Mouse (Mus musculus): ENCODE results near the gene Rpl41. TPM values are rescaled to one million over a fixed set of nuclear protein-coding genes. Genes with fewer than 3 reads are reported as not detected.
"Not testable (repeated sequence)": the region's sequence is repeated elsewhere in the genome, so short reads cannot be mapped to it uniquely, and the experiment has no call there.

Gene Rpl41
- polyA plus RNA-seq, 1 experiment from 2014 or later: 2,991 TPM

DNA sequence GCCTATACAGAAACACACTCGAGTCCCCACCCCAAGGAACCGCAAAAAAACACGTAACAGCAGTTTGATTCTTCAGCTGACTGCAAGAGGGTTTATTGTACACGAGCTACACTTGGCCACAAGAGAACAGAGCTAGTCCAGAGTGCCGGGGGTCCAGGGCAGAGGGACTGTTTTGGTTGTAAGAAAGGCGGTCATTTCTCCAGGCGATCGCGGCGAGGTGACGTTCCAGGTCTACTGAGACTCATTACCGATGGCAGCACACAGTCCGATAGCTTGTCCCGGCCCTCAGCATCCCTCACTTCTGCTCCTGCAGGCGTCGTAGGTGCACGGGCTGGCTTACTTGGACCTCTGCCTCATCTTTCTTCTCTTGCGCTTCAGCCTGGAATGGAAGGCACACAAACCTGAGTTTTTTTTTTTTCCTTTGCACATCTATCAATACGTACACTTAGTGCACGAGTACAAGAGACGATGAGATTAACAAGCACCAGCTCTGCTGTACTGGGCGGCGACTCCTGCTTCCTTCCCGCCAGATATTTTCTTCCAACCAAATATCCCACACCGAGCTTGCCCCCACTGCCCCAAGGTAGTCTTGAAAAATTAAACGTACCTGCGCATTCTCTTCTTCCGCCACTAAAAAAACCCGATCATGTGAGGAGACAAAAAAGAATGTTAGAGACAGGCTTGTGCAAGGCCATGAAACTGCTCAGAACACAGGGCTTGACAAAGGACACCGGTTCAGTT is 884 bp downstream of the Rpl41 start:
- peak overlapping the region; percentile 84 for H3K4me2 ChIP-seq
- H3K36me3 ChIP-seq (ENCODE audit: control insufficient read depth, insufficient read depth, low read length): peaks cover 19% of the 10 kb centered on the region
- not testable (repeated sequence) for H3K4me1 ChIP-seq (ENCODE audit: control insufficient read depth, insufficient read depth, low read length); H3K27me3 ChIP-seq (ENCODE audit: control insufficient read depth, insufficient read depth, low read length); ATAC-seq (ENCODE audit: low FRiP score); H3K9me3 ChIP-seq (ENCODE audit: control insufficient read depth, low read length)
- H3K4me3 ChIP-seq (ENCODE audit: low read depth, low read length): peak overlapping the region; percentile 76
- peak; percentile 86 for DNase-seq (ENCODE audit: low spot score, missing footprints)
- under 1% methylated on average over 21 of the region's 30 CpGs for WGBS
- H3K27ac ChIP-seq (ENCODE audit: low read depth, low read length): peak overlapping the region; percentile 91
- peak overlapping the region; percentile 97 for H3K9ac ChIP-seq (ENCODE audit: low read length)

DNA sequence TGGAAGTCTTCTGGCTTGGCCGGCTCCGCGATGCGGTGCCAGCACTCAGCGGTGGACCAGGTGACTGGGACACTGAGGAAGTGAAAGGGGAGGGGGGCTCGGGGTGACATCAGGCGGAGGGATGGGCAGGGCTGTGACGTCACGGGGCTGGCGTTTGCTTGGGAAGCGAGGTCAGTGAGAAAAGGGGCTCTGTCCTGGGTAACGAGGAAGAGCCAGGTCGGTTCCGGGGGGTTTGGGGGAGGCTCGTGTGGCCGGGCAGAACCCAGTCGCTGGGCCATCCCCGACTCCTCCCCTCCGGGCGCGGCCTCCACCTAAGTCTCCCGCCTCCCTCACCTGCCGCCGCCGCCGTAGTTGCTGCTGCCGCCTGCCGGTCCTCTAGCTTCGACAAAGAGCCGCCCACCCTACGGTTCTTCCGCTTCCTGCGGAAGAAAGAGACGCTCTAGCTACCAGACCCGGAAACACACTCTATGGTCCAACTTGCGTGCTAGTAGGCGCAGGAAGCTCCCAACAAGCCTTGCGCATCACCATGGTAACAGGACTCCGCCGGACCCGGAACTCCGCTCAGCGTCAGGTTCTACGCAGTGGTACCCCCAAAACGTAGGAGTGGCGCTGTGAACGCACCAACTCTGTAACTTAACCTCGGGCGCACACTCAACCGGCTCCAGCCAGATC is 1.6 kb downstream of the Rpl41 start, which contains the start of gene Zc3h10:
Gene Zc3h10 (minus strand): TSS at position 414 of the 672 bp plus-strand sequence.
- peak; percentile 89 for ATAC-seq (ENCODE audit: low FRiP score)
- WGBS: under 1% methylated on average over 50 of the region's 50 CpGs

DNA sequence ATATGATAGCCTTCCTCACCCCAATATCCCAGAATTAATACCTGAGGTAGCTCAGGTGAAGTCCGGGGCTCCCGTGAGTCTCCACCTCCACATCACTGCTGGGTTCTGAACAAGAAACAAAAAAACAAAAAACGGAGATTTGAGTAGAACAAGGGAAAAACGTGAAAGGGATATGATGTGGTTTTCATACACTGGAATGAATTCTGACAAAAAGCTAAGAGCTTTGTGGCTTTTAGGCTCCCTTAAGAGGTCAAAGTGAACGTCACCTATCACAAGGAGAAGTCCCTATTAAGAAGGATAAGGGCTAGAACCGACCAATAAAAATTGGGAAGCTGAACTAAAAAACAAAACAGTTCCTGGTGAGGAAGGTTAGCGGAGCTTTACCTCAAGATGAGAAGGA is 2.3 kb downstream of the Rpl41 start:
- Histone ChIP-seq H3K27me3 (ENCODE audit: control insufficient read depth, insufficient read depth, low read length) (no peaks in the 10 kb centered on the region), H3K9me3 (ENCODE audit: control insufficient read depth, low read length) (no peaks in the 10 kb centered on the region), H3K9ac (ENCODE audit: low read length) (peak overlapping the region; percentile 77), H3K4me3 (ENCODE audit: low read depth, low read length) (peak overlapping the region; percentile 76), H3K36me3 (ENCODE audit: control insufficient read depth, insufficient read depth, low read length) (peaks cover 23% of the 10 kb centered on the region), H3K4me1 (ENCODE audit: control insufficient read depth, insufficient read depth, low read length) (peaks cover 9% of the 10 kb centered on the region), H3K4me2 (peak overlapping the region; percentile 84), H3K27ac (ENCODE audit: low read depth, low read length) (peak overlapping the region; percentile 89)
- peak; percentile 89 for DNase-seq (ENCODE audit: low spot score, missing footprints)
- no peak for ATAC-seq (ENCODE audit: low FRiP score)
- 23% methylated on average over 7 of the region's 7 CpGs for WGBS

More for the DNA sequence above, 1.6 kb downstream of the Rpl41 start, which contains the start of gene Zc3h10:
- Histone ChIP-seq H3K9me3 (ENCODE audit: control insufficient read depth, low read length) (no peaks in the 10 kb centered on the region), H3K4me1 (ENCODE audit: control insufficient read depth, insufficient read depth, low read length) (peaks cover 9% of the 10 kb centered on the region), H3K27me3 (ENCODE audit: control insufficient read depth, insufficient read depth, low read length) (no peaks in the 10 kb centered on the region), H3K27ac (ENCODE audit: low read depth, low read length) (peak within 1 kb of the TSS; percentile 91), H3K9ac (ENCODE audit: low read length) (peak within 1 kb of the TSS; percentile 97), H3K4me2 (peak within 1 kb of the TSS; percentile 84), H3K36me3 (ENCODE audit: control insufficient read depth, insufficient read depth, low read length) (peaks cover 19% of the 10 kb centered on the region), H3K4me3 (ENCODE audit: low read depth, low read length) (peak within 1 kb of the TSS; percentile 76)
- peak; percentile 99 for DNase-seq (ENCODE audit: low spot score, missing footprints)

DNA sequence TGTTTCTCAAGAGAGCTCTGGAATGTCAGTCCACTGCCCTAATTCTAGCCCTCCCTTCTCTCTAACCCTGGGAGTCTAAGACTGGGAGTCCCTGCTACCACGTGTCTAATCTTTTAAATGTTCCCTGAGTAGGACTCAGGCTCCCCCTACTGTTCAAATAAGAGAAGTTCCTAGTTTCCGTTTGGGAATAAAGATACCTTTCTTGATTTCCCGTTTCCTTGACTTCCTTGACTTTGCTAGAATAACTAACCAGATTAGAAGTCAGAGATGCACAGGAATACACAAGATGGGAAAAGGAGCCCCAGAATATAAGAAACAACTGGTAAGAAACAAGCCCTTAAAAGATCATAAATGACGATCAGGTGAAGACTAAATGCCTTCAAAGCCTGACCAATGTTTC is 2.7 kb downstream of the Rpl41 start:
- DNase-seq (ENCODE audit: low spot score, missing footprints) (peak; percentile 89), ATAC-seq (ENCODE audit: low FRiP score) (no peak)
- Histone ChIP-seq H3K9ac (ENCODE audit: low read length) (peak overlapping the region; percentile 77), H3K36me3 (ENCODE audit: control insufficient read depth, insufficient read depth, low read length) (peaks cover 23% of the 10 kb centered on the region), H3K9me3 (ENCODE audit: control insufficient read depth, low read length) (no peaks in the 10 kb centered on the region), H3K4me1 (ENCODE audit: control insufficient read depth, insufficient read depth, low read length) (peaks cover 9% of the 10 kb centered on the region), H3K27ac (ENCODE audit: low read depth, low read length) (no peak overlapping the region), H3K4me2 (peak overlapping the region; percentile 84), H3K27me3 (ENCODE audit: control insufficient read depth, insufficient read depth, low read length) (no peaks in the 10 kb centered on the region), H3K4me3 (ENCODE audit: low read depth, low read length) (peak overlapping the region; percentile 76)
- WGBS: 19% methylated on average over 4 of the region's 4 CpGs

DNA sequence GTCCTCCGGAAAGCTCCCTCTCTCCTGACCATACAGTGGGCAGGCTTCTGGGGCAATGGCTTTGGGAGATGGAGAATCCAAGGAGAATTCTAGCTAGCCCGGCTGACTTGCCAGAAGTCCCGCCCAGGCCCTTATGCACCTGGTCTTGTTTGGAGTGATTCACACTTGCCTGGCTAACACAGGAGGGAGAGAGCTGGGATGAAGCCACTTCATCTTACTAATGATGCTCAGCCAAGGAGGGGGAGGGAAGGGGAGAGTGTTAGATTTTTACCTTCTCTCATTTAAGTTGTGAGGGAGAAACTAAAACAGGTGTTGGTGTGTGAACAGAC is 3.6 kb downstream of the Rpl41 start:
- no peaks in the 10 kb centered on the region for H3K27me3 ChIP-seq (ENCODE audit: control insufficient read depth, insufficient read depth, low read length)
- no peak overlapping the region for H3K9ac ChIP-seq (ENCODE audit: low read length)
- ATAC-seq (ENCODE audit: low FRiP score) (no peak), DNase-seq (ENCODE audit: low spot score, missing footprints) (no peak)
- WGBS: 89% methylated on average over 3 of the region's 3 CpGs
- no peak overlapping the region for H3K4me2 ChIP-seq
- no peaks in the 10 kb centered on the region for H3K9me3 ChIP-seq (ENCODE audit: control insufficient read depth, low read length)
- no peak overlapping the region for H3K27ac ChIP-seq (ENCODE audit: low read depth, low read length)
- H3K36me3 ChIP-seq (ENCODE audit: control insufficient read depth, insufficient read depth, low read length): peaks cover 23% of the 10 kb centered on the region
- H3K4me3 ChIP-seq (ENCODE audit: low read depth, low read length): no peak overlapping the region
- H3K4me1 ChIP-seq (ENCODE audit: control insufficient read depth, insufficient read depth, low read length): peaks cover 9% of the 10 kb centered on the region

DNA sequence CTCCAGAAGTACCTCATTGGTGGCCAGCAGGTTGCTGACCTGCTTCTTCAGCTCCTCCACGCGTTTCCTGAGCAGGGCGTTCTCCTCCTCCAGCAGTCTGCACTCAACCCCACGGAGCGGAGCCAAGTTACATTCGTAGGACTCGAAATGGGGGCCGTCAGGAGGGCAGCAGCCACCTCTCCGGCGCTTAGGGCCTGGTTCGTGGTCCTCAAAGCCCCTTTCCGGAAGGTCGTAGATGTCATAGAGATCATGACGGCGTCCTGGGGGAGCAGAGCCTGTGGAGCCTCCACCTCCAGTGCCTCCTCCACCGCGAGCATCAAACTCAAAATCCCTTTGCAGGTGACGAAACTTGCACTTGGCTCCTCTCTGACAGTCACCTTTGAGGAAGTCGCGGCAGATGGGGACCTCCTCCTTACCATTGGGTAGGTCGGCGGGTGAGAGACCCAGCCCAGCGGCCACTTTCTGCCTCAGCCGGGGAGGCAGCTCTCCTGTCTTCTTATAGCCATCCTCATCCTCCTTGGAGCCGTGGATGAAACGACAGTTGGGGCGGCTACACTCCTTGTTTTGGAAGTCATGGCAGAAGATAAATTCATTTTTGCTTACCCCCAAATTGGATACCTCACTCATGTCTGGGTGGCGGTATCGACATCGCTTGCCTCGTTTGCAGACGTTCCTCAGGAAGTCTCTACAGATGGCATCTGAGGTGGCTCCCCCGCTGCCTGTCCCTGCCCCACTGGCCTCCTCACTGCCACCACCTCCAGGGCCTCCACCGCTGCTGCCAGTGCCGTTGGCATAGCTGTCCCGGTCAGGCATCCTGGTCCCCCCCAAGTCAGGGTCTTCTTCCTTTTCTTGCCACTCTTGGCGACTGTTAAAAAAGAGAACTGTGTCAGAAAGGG is 4.2 kb downstream of the Rpl41 start:
- H3K4me1 ChIP-seq (ENCODE audit: control insufficient read depth, insufficient read depth, low read length): peaks cover 9% of the 10 kb centered on the region
- ATAC-seq (ENCODE audit: low FRiP score) (no peak), DNase-seq (ENCODE audit: low spot score, missing footprints) (no peak)
- H3K4me3 ChIP-seq (ENCODE audit: low read depth, low read length): no peak overlapping the region
- no peaks in the 10 kb centered on the region for H3K9me3 ChIP-seq (ENCODE audit: control insufficient read depth, low read length)
- H3K4me2 ChIP-seq: no peak overlapping the region
- H3K27ac ChIP-seq (ENCODE audit: low read depth, low read length): no peak overlapping the region
- WGBS: 95% methylated on average over 37 of the region's 37 CpGs
- H3K36me3 ChIP-seq (ENCODE audit: control insufficient read depth, insufficient read depth, low read length): peaks cover 23% of the 10 kb centered on the region
- H3K27me3 ChIP-seq (ENCODE audit: control insufficient read depth, insufficient read depth, low read length): no peaks in the 10 kb centered on the region
- H3K9ac ChIP-seq (ENCODE audit: low read length): no peak overlapping the region

DNA sequence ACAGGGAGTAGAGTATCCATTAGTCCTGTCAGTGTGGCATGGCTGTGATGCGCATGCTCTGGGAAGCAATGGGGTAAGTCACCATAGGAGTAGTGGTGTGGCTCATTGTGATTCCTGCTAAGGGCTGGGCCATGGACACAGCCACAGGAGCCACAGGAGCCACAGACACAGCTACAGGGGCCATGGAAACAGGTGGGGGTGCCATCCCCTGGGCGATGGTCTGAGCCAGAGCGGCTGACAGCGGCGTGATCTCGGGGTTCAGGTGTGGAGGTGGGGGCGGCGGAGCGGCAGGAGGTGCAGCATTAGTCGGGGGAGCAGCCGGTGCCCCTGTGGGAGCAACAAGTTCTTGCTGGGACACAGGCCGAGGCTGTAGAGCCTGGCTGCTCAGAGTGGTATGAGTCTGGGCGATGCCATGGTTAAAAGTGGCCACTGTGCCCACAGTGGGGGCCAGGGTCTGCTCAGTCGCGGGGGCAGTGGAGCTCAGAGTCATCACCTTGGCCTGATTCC is 4.9 kb downstream of the Rpl41 start:
- peaks cover 23% of the 10 kb centered on the region for H3K36me3 ChIP-seq (ENCODE audit: control insufficient read depth, insufficient read depth, low read length)

DNA sequence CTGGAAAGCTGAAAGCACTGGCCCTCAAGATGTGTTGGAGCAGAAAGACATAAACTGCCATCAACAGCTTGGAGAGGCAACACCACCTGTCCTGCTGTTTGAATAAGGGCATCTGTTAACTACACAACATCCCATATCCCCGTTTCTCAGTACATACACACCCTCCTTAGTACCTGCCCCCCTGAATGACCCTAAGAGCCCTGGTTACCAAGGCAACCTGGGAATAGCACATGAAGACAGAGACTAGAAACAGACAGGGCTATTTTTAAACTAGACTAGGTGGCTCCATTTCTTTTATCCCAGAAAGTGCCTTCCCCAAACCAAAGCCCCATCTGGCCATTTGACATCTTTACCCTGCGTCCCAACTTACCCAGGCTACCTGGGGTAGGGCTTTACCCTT is 6.0 kb downstream of the Rpl41 start:
- Histone ChIP-seq H3K4me2 (no peak overlapping the region), H3K4me1 (ENCODE audit: control insufficient read depth, insufficient read depth, low read length) (peaks cover 9% of the 10 kb centered on the region), H3K9me3 (ENCODE audit: control insufficient read depth, low read length) (no peaks in the 10 kb centered on the region), H3K27ac (ENCODE audit: low read depth, low read length) (no peak overlapping the region), H3K9ac (ENCODE audit: low read length) (no peak overlapping the region), H3K27me3 (ENCODE audit: control insufficient read depth, insufficient read depth, low read length) (no peaks in the 10 kb centered on the region), H3K36me3 (ENCODE audit: control insufficient read depth, insufficient read depth, low read length) (peaks cover 23% of the 10 kb centered on the region), H3K4me3 (ENCODE audit: low read depth, low read length) (no peak overlapping the region)
- DNase-seq (ENCODE audit: low spot score, missing footprints) (no peak), ATAC-seq (ENCODE audit: low FRiP score) (no peak)
- whole genome bisulfite sequencing: 84% methylated on average over 2 of the region's 2 CpGs

More for the DNA sequence above, 4.9 kb downstream of the Rpl41 start:
- H3K4me2 ChIP-seq: no peak overlapping the region
- DNase-seq (ENCODE audit: low spot score, missing footprints) (no peak), ATAC-seq (ENCODE audit: low FRiP score) (no peak)
- H3K27ac ChIP-seq (ENCODE audit: low read depth, low read length): no peak overlapping the region
- 96% methylated on average over 15 of the region's 15 CpGs for WGBS
- H3K9me3 ChIP-seq (ENCODE audit: control insufficient read depth, low read length): no peaks in the 10 kb centered on the region
- no peaks in the 10 kb centered on the region for H3K27me3 ChIP-seq (ENCODE audit: control insufficient read depth, insufficient read depth, low read length)
- no peak overlapping the region for H3K9ac ChIP-seq (ENCODE audit: low read length)
- H3K4me1 ChIP-seq (ENCODE audit: control insufficient read depth, insufficient read depth, low read length): peaks cover 9% of the 10 kb centered on the region
- no peak overlapping the region for H3K4me3 ChIP-seq (ENCODE audit: low read depth, low read length)

Measured in midbrain, embryonic 11.5 days (tissue).